Mouse (Mus musculus): ENCODE data around the gene Ttc28.

DNA sequence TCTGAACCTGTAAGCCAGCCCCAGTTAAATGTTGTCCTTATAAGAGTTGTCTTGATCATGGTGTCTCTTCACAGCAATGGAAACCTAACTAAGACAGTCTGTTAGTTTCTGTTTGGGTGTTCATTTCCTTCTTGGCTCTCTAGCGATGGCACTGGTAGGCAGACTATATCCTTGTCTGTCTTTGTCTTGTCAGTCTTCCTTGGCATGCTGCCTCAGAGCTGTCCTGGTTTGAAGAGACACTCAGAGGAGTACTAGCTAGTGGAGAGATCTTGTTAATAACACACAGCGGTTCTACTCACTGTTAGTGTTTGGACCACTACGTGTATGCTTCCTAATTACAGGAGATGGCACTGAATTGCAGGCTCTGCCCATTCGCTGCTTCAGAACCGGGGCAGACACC, 189.9 kb downstream of the Ttc28 start:
- TF ChIP-seq CTCF (IDR thresholded peaks at IDR 0.05 in 2 of 3, conservative IDR thresholded peaks at IDR 0.05 in 1 of 3; ENCODE audit: control insufficient read depth in 1 of 3, insufficient read depth in 1 of 3, low read depth in 2 of 3, low read length in 3 of 3, poor library complexity in 1 of 3, severe bottlenecking in 1 of 3) (no peak), USF1 (IDR thresholded peaks at IDR 0.05; ENCODE audit: low read depth, low read length) (no peak), USF2 (IDR thresholded peaks at IDR 0.05; ENCODE audit: borderline replicate concordance in 1 of 2, insufficient read depth in 1 of 2, low read depth in 1 of 2, low read length in 2 of 2) (no peak), POLR2AphosphoS2 (IDR thresholded peaks at IDR 0.05; ENCODE audit: low read length) (no peak), BHLHE40 (IDR thresholded peaks at IDR 0.05; ENCODE audit: borderline replicate concordance, low read depth, low read length) (no peak), CHD1 (IDR thresholded peaks at IDR 0.05; ENCODE audit: low read depth, low read length) (no peak), MAFK (IDR thresholded peaks at IDR 0.05; ENCODE audit: borderline replicate concordance, low read depth, low read length) (no peak), NELFE (IDR thresholded peaks at IDR 0.05; ENCODE audit: low read depth, low read length) (no peak), EP300 (IDR thresholded peaks at IDR 0.05; ENCODE audit: low read depth in 1 of 2, low read length in 2 of 2) (no peak), ZKSCAN1 (IDR thresholded peaks at IDR 0.05; ENCODE audit: low read depth, low read length) (no peak), POLR2A (IDR thresholded peaks at IDR 0.05; ENCODE audit: control insufficient read depth in 1 of 2, insufficient read depth in 1 of 2, low read depth in 1 of 2, low read length in 2 of 2, poor library complexity in 1 of 2) (no peak), SIN3A (IDR thresholded peaks at IDR 0.05; ENCODE audit: low read length) (no peak), MAX (IDR thresholded peaks at IDR 0.05; ENCODE audit: low read length) (no peak), TCF12 (IDR thresholded peaks at IDR 0.05; ENCODE audit: low read depth, low read length) (no peak)

All from MEL (cell line).